Mouse (Mus musculus): Measurements from ENCODE around the gene Apobr. TPM values are rescaled to one million over a fixed set of nuclear protein-coding genes. Genes with fewer than 3 reads are reported as not detected.

Apobr gene
- total RNA-seq, 4 experiments from 2014 or later = 0.44 to 1.9 (median 0.75) TPM

Small RNA genes within 50 kb of the gene (microRNA-seq; reads per million reads assigned to microRNA genes)
- gene Mir7059 = not detected

Other genes starting within 250 kb of the Apobr start
- gene Lat, start 215.4 kb upstream of the Apobr start, total RNA-seq (2022) = under 1 TPM in 3 of 4 experiments, not detected in 1; 0.25 to 0.38 (median 0.35) TPM
- 10 to 100 TPM; 21.2 to 28.0 (median 23.9) TPM for gene Spns1, start 207.5 kb upstream of the Apobr start, total RNA-seq (2022)
- gene Nfatc2ip, start 188.2 kb upstream of the Apobr start, total RNA-seq (2022) = 1 to 10 TPM; 3.1 to 6.2 (median 3.9) TPM
- gene Cd19, start 170.1 kb upstream of the Apobr start, total RNA-seq (2022) = 1 to 10 TPM in 1 of 4 experiments, under 1 TPM in 3; 0.19 to 1.4 (median 0.50) TPM
- 1 to 10 TPM; 5.9 to 9.9 (median 6.0) TPM for gene Rabep2, start 156.2 kb upstream of the Apobr start, total RNA-seq (2022)
- 10 to 100 TPM in 1 of 4 experiments, 1 to 10 TPM in 3; 6.8 to 12.2 (median 8.8) TPM for gene Atp2a1, start 121.8 kb upstream of the Apobr start, total RNA-seq (2022)
- gene Sh2b1, start 109.5 kb upstream of the Apobr start, total RNA-seq (2022) = 10 to 100 TPM; 38.6 to 46.6 (median 44.3) TPM
- gene Tufm, start 97.6 kb upstream of the Apobr start, total RNA-seq (2022) = 100 to 1,000 TPM; 288 to 326 (median 304) TPM
- gene Atxn2l, start 81.5 kb upstream of the Apobr start, total RNA-seq (2022) = 10 to 100 TPM; 30.7 to 39.3 (median 35.2) TPM
- 100 to 1,000 TPM; 141 to 155 (median 143) TPM for gene Eif3c, start 18.5 kb upstream of the Apobr start, total RNA-seq (2022)
- gene Cln3, start 875 bp downstream of the Apobr start, total RNA-seq (2022) = 10 to 100 TPM; 12.9 to 15.6 (median 14.1) TPM
- gene Il27, start 10.0 kb downstream of the Apobr start, total RNA-seq (2022) = not detected
- gene Nupr1, start 45.9 kb downstream of the Apobr start, total RNA-seq (2022) = 1 to 10 TPM; 3.5 to 5.3 (median 4.7) TPM
- 10 to 100 TPM; 21.6 to 26.2 (median 24.9) TPM for gene Sgf29, start 64.4 kb downstream of the Apobr start, total RNA-seq (2022)
- gene Sult1a1, start 91.5 kb downstream of the Apobr start, total RNA-seq (2022) = 10 to 100 TPM; 18.6 to 38.7 (median 31.5) TPM
- 10 to 100 TPM; 52.4 to 70.4 (median 56.4) TPM for gene Bola2, start 110.5 kb downstream of the Apobr start, total RNA-seq (2022)
- gene Slx1b, start 110.8 kb downstream of the Apobr start, total RNA-seq (2022) = 1 to 10 TPM; 3.2 to 6.2 (median 5.4) TPM
- 10 to 100 TPM in 1 of 4 experiments, 1 to 10 TPM in 3; 4.9 to 10.0 (median 6.2) TPM for gene Coro1a, start 122.8 kb downstream of the Apobr start, total RNA-seq (2022)
- 10 to 100 TPM; 46.5 to 52.3 (median 50.4) TPM for gene Mapk3, start 174.7 kb downstream of the Apobr start, total RNA-seq (2022)
- gene Gdpd3, start 181.4 kb downstream of the Apobr start, total RNA-seq (2022) = 1 to 10 TPM; 1.3 to 2.2 (median 1.8) TPM
- gene Ypel3, start 192.0 kb downstream of the Apobr start, total RNA-seq (2022) = 10 to 100 TPM; 46.6 to 99.6 (median 72.6) TPM
- gene Tbx6, start 196.5 kb downstream of the Apobr start, total RNA-seq (2022) = under 1 TPM; 0.40 to 0.49 (median 0.42) TPM
- gene Ppp4c, start 207.6 kb downstream of the Apobr start, total RNA-seq (2022) = 10 to 100 TPM; 32.7 to 36.8 (median 34.5) TPM
- gene Fam57b, start 212.7 kb downstream of the Apobr start, total RNA-seq (2022) = 10 to 100 TPM in 1 of 4 experiments, 1 to 10 TPM in 3; 6.9 to 10.1 (median 8.0) TPM
- gene 4930451I11Rik, start 246.7 kb downstream of the Apobr start, total RNA-seq (2022) = not detected